Mouse (Mus musculus) limb, embryonic 11.5 days (tissue): ENCODE data around the gene Klc2. TPM values are rescaled to one million over a fixed set of nuclear protein-coding genes. Genes with fewer than 3 reads are reported as not detected.
A peak's percentile ranks its signal among the peaks of the same experiment; 100 is the strongest.

Source experiments
- ATAC-seq: fragments of 200-750 bp; cut with Nextera tagmentation; 2 replicates; pipeline ENCODE4 v1.8.0; 2017; ENCODE audit warnings: low read depth; ENCODE audit not compliant: insufficient number of reproducible peaks, low FRiP score, low TSS enrichment
- DNase-seq: peaks from one replicate; pipeline ENCODE4 v3.0.0-alpha.2; 2015; ENCODE audit warnings: low spot score
- H3K27ac ChIP-seq: fragments of 300-500 bp; sonication (generic); replicated peaks from 2 replicates; pipeline ENCODE4 v1.5.1; 2014; ENCODE audit warnings: low read depth, mild to moderate bottlenecking, low read length
- H3K27me3 ChIP-seq: fragments of 300-500 bp; sonication (generic); 2 replicates; pipeline ENCODE4 v1.6.1; 2014; ENCODE audit warnings: mild to moderate bottlenecking, low read length, mixed read lengths; ENCODE audit not compliant: control insufficient read depth, insufficient read depth
- H3K36me3 ChIP-seq: fragments of 300-500 bp; sonication (generic); 2 replicates; pipeline ENCODE4 v1.6.1; 2014; ENCODE audit warnings: mild to moderate bottlenecking, low read length, moderate library complexity, mixed read lengths; ENCODE audit not compliant: control insufficient read depth, insufficient read depth
- H3K4me1 ChIP-seq: fragments of 300-500 bp; sonication (generic); 2 replicates; pipeline ENCODE4 v1.6.1; 2014; ENCODE audit warnings: low read length, mixed read lengths; ENCODE audit not compliant: control insufficient read depth, insufficient read depth
- H3K4me2 ChIP-seq: fragments of 300-500 bp; sonication (generic); 2 replicates; pipeline ENCODE4 v1.6.1; 2014; ENCODE audit warnings: low read depth, mild to moderate bottlenecking, moderate library complexity; ENCODE audit not compliant: severe bottlenecking
- H3K4me3 ChIP-seq: fragments of 300-500 bp; sonication (generic); 2 replicates; pipeline ENCODE4 v1.5.1; 2014; ENCODE audit warnings: low read depth, low read length
- H3K9ac ChIP-seq: fragments of 300-500 bp; sonication (generic); 2 replicates; pipeline ENCODE4 v1.6.1; 2014; ENCODE audit warnings: mild to moderate bottlenecking, low read length
- H3K9me3 ChIP-seq: fragments of 300-500 bp; sonication (generic); 2 replicates; pipeline ENCODE4 v1.6.1; 2016; ENCODE audit warnings: low read length; ENCODE audit not compliant: control insufficient read depth
- WGBS: fragments of 180-500 bp; shearing (Covaris S2); extraction: QIAGEN DNeasy Blood & Tissue Kit; methylation state at CpG from one replicate; pipeline ENCODE4 v1.1.7; 2014; 5-methylcytosine and 5-hydroxymethylcytosine counted together
- polyA plus RNA-seq: library from polyadenylated mRNA; unstranded; fragments of >200 nt; fragmentation: Nextera tagmentation; extraction: Ambion mirVana; gene quantifications from 2 replicates; pipeline ENCODE4 v1.2.1, GENCODE M21; 2014

Gene Klc2
- polyA plus RNA-seq, 1 experiment from 2014 or later, result 21.2 TPM

- 12% methylated on average over 10 of the region's 10 CpGs for WGBS
- Histone ChIP-seq H3K4me2 (no peak overlapping the region), H3K4me1 (peaks cover 45% of the 10 kb centered on the region), H3K9me3 (no peaks in the 10 kb centered on the region), H3K4me3 (no peak overlapping the region), H3K9ac (peak overlapping the region; percentile 3; the same call in 1 of the 2 replicates), H3K27ac (peak overlapping the region; percentile 36; the same call in 1 of the 2 replicates), H3K27me3 (no peaks in the 10 kb centered on the region), H3K36me3 (no peaks in the 10 kb centered on the region)
- DNase-seq (no peak), ATAC-seq (no peak)
Observed at GRCm38 (mm10) chr19:5058801-5059771, 59.3 kb downstream of the Klc2 start.

GRCm38 (mm10) chr19:5057876-5058775 lies 60.2 kb downstream of the Klc2 start:
- H3K9ac ChIP-seq, result no peak overlapping the region
- ATAC-seq, result no peak
- no peak overlapping the region for H3K27ac ChIP-seq
- H3K4me3 ChIP-seq, result no peak overlapping the region
- H3K27me3 ChIP-seq, result peaks cover 8% of the 10 kb centered on the region
- DNase-seq, result no peak
- H3K9me3 ChIP-seq, result no peaks in the 10 kb centered on the region
- H3K4me1 ChIP-seq, result peaks cover 45% of the 10 kb centered on the region
- H3K4me2 ChIP-seq, result no peak overlapping the region
- WGBS, result 25% methylated on average over 16 of the region's 16 CpGs
- H3K36me3 ChIP-seq, result no peaks in the 10 kb centered on the region

Other genes with a start within 250 kb of the Klc2 start
- gene Actn3, start 240.7 kb downstream of the Klc2 start, polyA plus RNA-seq, result 5.1 and 5.2 TPM in 2 replicates
- gene Zdhhc24, start 239.9 kb downstream of the Klc2 start, polyA plus RNA-seq, result 6.4 and 6.5 TPM in 2 replicates
- gene Bbs1, start 211.9 kb downstream of the Klc2 start, polyA plus RNA-seq, result 4.3 and 4.9 TPM in 2 replicates
- 143 and 147 TPM in 2 replicates for gene Dpp3, start 190.3 kb downstream of the Klc2 start, polyA plus RNA-seq
- gene Peli3, start 175.4 kb downstream of the Klc2 start, polyA plus RNA-seq, result 1.6 and 1.9 TPM in 2 replicates
- 170 and 182 TPM in 2 replicates for gene Mrpl11, start 156.4 kb downstream of the Klc2 start, polyA plus RNA-seq
- gene Npas4, start 128.2 kb downstream of the Klc2 start, polyA plus RNA-seq, result not detected in 2 replicates
- gene Slc29a2, start 94.7 kb downstream of the Klc2 start, polyA plus RNA-seq, result 5.0 and 6.0 TPM in 2 replicates
- 36.6 and 37.8 TPM in 2 replicates for gene B4gat1, start 79.7 kb downstream of the Klc2 start, polyA plus RNA-seq
- 1.7 and 2.0 TPM in 2 replicates for gene AC124502.3, start 79.7 kb downstream of the Klc2 start, polyA plus RNA-seq
- gene Brms1, start 77.2 kb downstream of the Klc2 start, polyA plus RNA-seq, result 52.6 and 61.2 TPM in 2 replicates
- 1.3 and 1.6 TPM in 2 replicates for gene Rin1, start 68.1 kb downstream of the Klc2 start, polyA plus RNA-seq
- gene Cd248, start 50.5 kb downstream of the Klc2 start, polyA plus RNA-seq, result 41.1 and 45.6 TPM in 2 replicates
- 1.1 and 2.2 TPM in 2 replicates for gene Tmem151a, start 33.0 kb downstream of the Klc2 start, polyA plus RNA-seq
- 68.5 and 71.2 TPM in 2 replicates for gene Yif1a, start 30.0 kb downstream of the Klc2 start, polyA plus RNA-seq
- gene Cnih2, start 20.0 kb downstream of the Klc2 start, polyA plus RNA-seq, result 33.8 and 36.3 TPM in 2 replicates
- 242 and 244 TPM in 2 replicates for gene Rab1b, start 11.5 kb downstream of the Klc2 start, polyA plus RNA-seq
- gene Pacs1, start 154.6 kb upstream of the Klc2 start, polyA plus RNA-seq, result 29.3 and 34.2 TPM in 2 replicates
- 405 and 414 TPM in 2 replicates for gene Sf3b2, start 176.9 kb upstream of the Klc2 start, polyA plus RNA-seq
- gene Gal3st3, start 179.8 kb upstream of the Klc2 start, polyA plus RNA-seq, result 8.6 and 8.8 TPM in 2 replicates
- not detected in 2 replicates for gene Catsper1, start 217.2 kb upstream of the Klc2 start, polyA plus RNA-seq
- 0.64 and 1.2 TPM in 2 replicates for gene Cst6, start 231.0 kb upstream of the Klc2 start, polyA plus RNA-seq
- gene Eif1ad, start 248.2 kb upstream of the Klc2 start, polyA plus RNA-seq, result 78.9 and 89.3 TPM in 2 replicates
- gene Banf1, start 248.6 kb upstream of the Klc2 start, polyA plus RNA-seq, result 522 and 532 TPM in 2 replicates